Mouse (Mus musculus): Measurements from ENCODE around the gene Rhobtb3.

DNA sequence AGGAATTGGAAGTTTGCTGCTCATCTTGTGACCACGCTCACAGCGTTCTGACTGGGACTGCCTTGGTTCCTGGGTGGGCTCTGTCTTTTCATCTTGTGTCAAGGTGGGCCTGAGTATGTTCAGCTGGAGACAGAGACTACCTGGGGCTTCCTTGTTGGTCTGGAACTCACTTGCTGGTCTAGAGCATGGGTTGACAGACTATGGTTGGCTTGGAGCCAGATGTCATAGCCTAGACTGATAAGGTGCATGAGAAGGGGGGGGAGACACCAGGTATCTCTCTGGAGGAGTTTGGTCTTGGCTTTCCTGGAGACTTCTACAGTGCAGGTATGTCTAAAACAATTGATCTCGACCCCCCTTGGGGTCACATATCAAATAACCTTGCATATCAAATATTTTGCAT lies 90.6 kb downstream of the Rhobtb3 start:
- TF ChIP-seq CTCF (IDR thresholded peaks at IDR 0.05; ENCODE audit: control insufficient read depth, insufficient read depth, low read length) (no peak), POLR2A (IDR thresholded peaks at IDR 0.05; ENCODE audit: borderline replicate concordance, control insufficient read depth, low read depth, low read length) (no peak)
